Mouse (Mus musculus) midbrain, postnatal 0 days (tissue): Measurements from ENCODE around the gene Calcoco2. TPM values are rescaled to one million over a fixed set of nuclear protein-coding genes. Genes with fewer than 3 reads are reported as not detected.

Experiments
- ATAC-seq: fragments of 200-750 bp; cut with Nextera tagmentation; 2 replicates; pipeline ENCODE4 v1.8.0; 2017; ENCODE audit warnings: moderate number of reproducible peaks, mild to moderate bottlenecking, moderate TSS enrichment, moderate library complexity; ENCODE audit not compliant: low FRiP score
- DNase-seq: peaks from one replicate; pipeline ENCODE4 v3.0.0-alpha.2; 2015; ENCODE audit warnings: low spot score
- H3K27ac ChIP-seq: fragments of 300-500 bp; sonication (generic); 2 replicates; pipeline ENCODE4 v1.5.1; 2014; ENCODE audit warnings: low read depth, mild to moderate bottlenecking, low read length, mixed read lengths
- H3K27me3 ChIP-seq: fragments of 300-500 bp; sonication (generic); 2 replicates; pipeline ENCODE4 v1.6.1; 2014; ENCODE audit warnings: low read length, control low read depth, mixed read lengths; ENCODE audit not compliant: insufficient read depth
- H3K36me3 ChIP-seq: fragments of 300-500 bp; sonication (generic); 2 replicates; pipeline ENCODE4 v1.6.1; 2014; ENCODE audit warnings: low read length, control low read depth, mixed read lengths; ENCODE audit not compliant: insufficient read depth
- H3K4me1 ChIP-seq: fragments of 300-500 bp; sonication (generic); 2 replicates; pipeline ENCODE4 v1.6.1; 2014; ENCODE audit warnings: mild to moderate bottlenecking, control low read depth, antibody characterized with exemption, low read length, mixed read lengths; ENCODE audit not compliant: insufficient read depth
- H3K4me2 ChIP-seq: fragments of 300-500 bp; sonication (generic); 2 replicates; pipeline ENCODE4 v1.6.1; 2014; ENCODE audit warnings: low read depth, mild to moderate bottlenecking, low read length, mixed read lengths; ENCODE audit not compliant: poor library complexity, severe bottlenecking
- H3K4me3 ChIP-seq: fragments of 300-500 bp; sonication (generic); 2 replicates; pipeline ENCODE4 v1.5.1; 2014; ENCODE audit warnings: low read depth, mild to moderate bottlenecking, low read length, moderate library complexity
- H3K9ac ChIP-seq: fragments of 300-500 bp; sonication (generic); replicated peaks from 2 replicates; pipeline ENCODE4 v1.6.1; 2014; ENCODE audit warnings: mild to moderate bottlenecking, low read length, moderate library complexity, mixed read lengths; ENCODE audit not compliant: poor library complexity, severe bottlenecking
- H3K9me3 ChIP-seq: fragments of 300-500 bp; sonication (generic); 2 replicates; pipeline ENCODE4 v1.6.1; 2016; ENCODE audit warnings: low read length, control low read depth
- CTCF ChIP-seq: IDR thresholded peaks from 2 replicates; pipeline ENCODE4 v1.5.1; 2016; ENCODE audit warnings: antibody characterized with exemption, mild to moderate bottlenecking
- WGBS: fragments of 180-500 bp; shearing (Covaris S2); extraction: QIAGEN DNeasy Blood & Tissue Kit; methylation state at CpG from one replicate; pipeline ENCODE4 v1.1.7; 2014; 5-methylcytosine and 5-hydroxymethylcytosine counted together
- polyA plus RNA-seq: library from polyadenylated mRNA; unstranded; fragments of >200 nt; fragmentation: Nextera tagmentation; extraction: Ambion mirVana; gene quantifications from 2 replicates; pipeline ENCODE4 v1.2.1, GENCODE M21; 2015
- total RNA-seq: library from RNA; depleted of rRNA; stranded (reverse); fragments of >200 nt; gene quantifications from 2 replicates; pipeline ENCODE4 v1.2.3, GENCODE M21; 2014

Gene Calcoco2
- total and polyA plus RNA-seq, 2 experiments from 2014 or later, result not detected

DNA sequence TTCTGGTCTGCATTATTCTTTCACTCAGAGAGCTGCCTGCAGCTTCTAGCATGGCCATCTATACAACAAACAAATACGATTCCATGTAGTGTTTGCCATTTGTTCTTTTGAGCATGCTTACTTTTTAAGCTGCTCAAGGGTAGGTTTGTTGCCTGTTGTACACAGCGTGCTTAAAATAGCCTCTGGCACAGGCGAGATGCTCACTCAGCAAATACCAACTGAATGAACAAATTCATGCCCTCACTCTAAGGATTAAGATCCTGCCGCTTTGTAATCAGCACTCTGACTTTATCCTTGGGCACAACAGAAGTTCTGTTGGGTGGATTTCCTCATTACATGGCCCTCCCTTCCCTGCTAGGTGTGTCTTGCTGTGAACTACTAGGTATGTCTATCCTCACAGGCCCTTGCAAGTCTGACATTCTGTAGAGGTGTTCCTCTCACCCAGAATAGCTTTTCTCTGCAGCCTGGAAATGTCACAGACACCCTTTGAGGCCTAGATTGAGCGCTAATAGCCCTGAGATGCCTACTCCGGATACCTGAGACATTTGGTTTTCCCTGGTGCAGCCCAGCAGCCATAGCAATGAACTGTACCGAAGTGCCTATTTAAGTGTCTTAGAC, 19.0 kb downstream of the Calcoco2 start:
- H3K4me3 ChIP-seq, result no peak overlapping the region
- WGBS, result 41% methylated on average over 7 of the region's 7 CpGs
- H3K4me2 ChIP-seq, result no peak overlapping the region
- ATAC-seq (no peak), DNase-seq (no peak)
- no peak for TF ChIP-seq CTCF
- H3K27ac ChIP-seq, result no peak overlapping the region
- H3K9ac ChIP-seq, result no peak overlapping the region
- H3K27me3 ChIP-seq, result no peaks in the 10 kb centered on the region
- H3K4me1 ChIP-seq, result no peaks in the 10 kb centered on the region
- H3K36me3 ChIP-seq, result no peaks in the 10 kb centered on the region
- H3K9me3 ChIP-seq, result no peaks in the 10 kb centered on the region

DNA sequence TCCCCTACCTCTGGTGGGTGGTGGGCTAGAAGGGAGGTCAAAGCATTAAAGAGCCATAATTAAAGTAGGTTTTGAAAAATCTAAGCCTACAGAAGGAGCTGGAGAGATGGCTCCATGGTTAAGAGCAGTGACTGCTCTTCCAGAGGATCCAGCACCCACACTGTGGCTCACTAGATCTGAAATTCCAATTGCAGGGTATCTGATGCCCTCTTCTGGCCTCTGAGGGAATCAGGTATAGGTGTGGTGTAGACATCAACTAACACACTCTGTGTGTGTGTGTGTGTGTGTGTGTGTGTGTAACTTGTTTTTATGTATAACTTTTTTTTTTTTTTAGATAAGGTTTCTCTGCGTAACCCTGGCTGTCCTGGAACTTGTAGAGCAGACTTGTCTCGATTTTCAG, 20.7 kb downstream of the Calcoco2 start:
- ATAC-seq (no peak), DNase-seq (no peak)
- no peak overlapping the region for H3K4me3 ChIP-seq
- H3K36me3 ChIP-seq, result no peaks in the 10 kb centered on the region
- no peaks in the 10 kb centered on the region for H3K27me3 ChIP-seq
- H3K9me3 ChIP-seq, result no peaks in the 10 kb centered on the region
- peak; percentile 51 for TF ChIP-seq CTCF
- H3K4me1 ChIP-seq, result no peaks in the 10 kb centered on the region
- H3K27ac ChIP-seq, result no peak overlapping the region
- H3K9ac ChIP-seq, result no peak overlapping the region
- no peak overlapping the region for H3K4me2 ChIP-seq
- WGBS, result 56% methylated on average over 2 of the region's 2 CpGs

DNA sequence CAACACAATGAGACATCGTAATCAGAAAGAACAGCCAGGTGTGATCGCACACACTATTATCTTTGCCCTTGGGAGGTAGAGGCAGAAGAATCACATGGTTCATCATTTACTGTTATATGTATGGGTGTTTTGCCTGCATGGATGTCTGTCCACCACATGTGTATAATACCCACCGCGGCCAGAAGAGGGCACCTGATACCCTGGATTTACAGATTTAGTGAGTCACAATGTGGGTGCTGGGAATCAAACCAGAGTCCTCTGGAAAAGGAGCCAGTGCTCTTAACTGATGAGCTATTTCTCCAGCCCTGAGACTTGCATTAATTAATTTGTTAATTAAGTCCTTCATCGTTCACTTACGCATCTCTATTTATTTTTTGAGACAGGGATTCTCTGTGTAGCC, 23.8 kb downstream of the Calcoco2 start:
- Histone ChIP-seq H3K4me2 (no peak overlapping the region), H3K36me3 (no peaks in the 10 kb centered on the region), H3K9ac (no peak overlapping the region), H3K4me1 (no peaks in the 10 kb centered on the region), H3K4me3 (no peak overlapping the region), H3K27ac (no peak overlapping the region), H3K9me3 (no peaks in the 10 kb centered on the region), H3K27me3 (no peaks in the 10 kb centered on the region)
- DNase-seq (no peak), ATAC-seq (no peak)
- 93% methylated on average over 6 of the region's 6 CpGs for WGBS
- TF ChIP-seq CTCF, result no peak

DNA sequence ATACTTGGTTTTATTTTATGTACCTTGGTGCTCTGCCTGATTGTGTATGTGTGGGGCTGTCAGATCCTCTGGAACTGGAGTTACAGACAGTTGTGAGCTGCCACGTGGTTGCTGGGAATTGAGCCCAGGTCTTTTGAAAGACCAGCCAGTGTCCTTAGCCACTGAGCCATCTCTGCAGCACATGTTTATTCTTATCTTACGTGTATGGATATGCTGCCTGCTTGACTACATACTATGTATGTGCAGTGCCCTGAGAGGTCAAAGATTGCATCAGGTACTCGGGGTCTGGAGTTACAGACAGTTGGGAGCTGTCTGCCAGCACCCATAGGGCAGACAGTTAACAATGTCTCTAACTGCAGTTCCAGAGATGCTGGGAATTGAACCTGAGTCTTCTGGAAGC, 29.1 kb downstream of the Calcoco2 start:
- no peak for ATAC-seq
- no peak for TF ChIP-seq CTCF
- WGBS, result 69% methylated on average over 3 of the region's 3 CpGs

DNA sequence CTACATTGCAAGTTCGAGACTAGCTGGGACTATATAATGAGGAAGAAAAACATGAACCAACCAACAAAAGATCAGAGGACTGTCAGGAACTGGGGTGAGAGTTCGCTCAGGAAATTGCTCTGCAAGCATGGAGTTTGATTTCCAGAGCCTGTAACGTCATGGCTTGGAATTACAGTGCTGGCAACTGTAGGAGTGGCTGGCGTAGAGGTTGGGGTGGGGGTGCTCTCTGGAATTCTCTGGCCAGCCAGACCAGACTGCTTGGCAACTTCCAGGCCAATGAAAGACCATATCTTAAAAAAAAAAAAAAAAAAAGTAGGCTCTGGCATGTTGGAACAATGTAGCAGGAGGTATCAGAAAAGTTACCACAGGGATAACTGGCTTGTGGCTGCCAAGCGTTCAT, 31.0 kb downstream of the Calcoco2 start:
- 77% methylated on average over 5 of the region's 5 CpGs for WGBS
- H3K9ac ChIP-seq, result no peak overlapping the region
- H3K4me3 ChIP-seq, result no peak overlapping the region
- no peak for TF ChIP-seq CTCF
- no peaks in the 10 kb centered on the region for H3K36me3 ChIP-seq
- no peak for DNase-seq
- no peaks in the 10 kb centered on the region for H3K9me3 ChIP-seq
- H3K4me1 ChIP-seq, result no peaks in the 10 kb centered on the region
- ATAC-seq, result no peak
- no peaks in the 10 kb centered on the region for H3K27me3 ChIP-seq
- H3K4me2 ChIP-seq, result no peak overlapping the region
- no peak overlapping the region for H3K27ac ChIP-seq

More for the DNA sequence above, 29.1 kb downstream of the Calcoco2 start:
- no peak overlapping the region for H3K4me3 ChIP-seq
- H3K4me1 ChIP-seq, result no peaks in the 10 kb centered on the region
- H3K27me3 ChIP-seq, result no peaks in the 10 kb centered on the region
- no peak overlapping the region for H3K4me2 ChIP-seq
- H3K9me3 ChIP-seq, result no peaks in the 10 kb centered on the region
- no peak for DNase-seq
- H3K36me3 ChIP-seq, result no peaks in the 10 kb centered on the region
- H3K27ac ChIP-seq, result no peak overlapping the region
- H3K9ac ChIP-seq, result no peak overlapping the region

DNA sequence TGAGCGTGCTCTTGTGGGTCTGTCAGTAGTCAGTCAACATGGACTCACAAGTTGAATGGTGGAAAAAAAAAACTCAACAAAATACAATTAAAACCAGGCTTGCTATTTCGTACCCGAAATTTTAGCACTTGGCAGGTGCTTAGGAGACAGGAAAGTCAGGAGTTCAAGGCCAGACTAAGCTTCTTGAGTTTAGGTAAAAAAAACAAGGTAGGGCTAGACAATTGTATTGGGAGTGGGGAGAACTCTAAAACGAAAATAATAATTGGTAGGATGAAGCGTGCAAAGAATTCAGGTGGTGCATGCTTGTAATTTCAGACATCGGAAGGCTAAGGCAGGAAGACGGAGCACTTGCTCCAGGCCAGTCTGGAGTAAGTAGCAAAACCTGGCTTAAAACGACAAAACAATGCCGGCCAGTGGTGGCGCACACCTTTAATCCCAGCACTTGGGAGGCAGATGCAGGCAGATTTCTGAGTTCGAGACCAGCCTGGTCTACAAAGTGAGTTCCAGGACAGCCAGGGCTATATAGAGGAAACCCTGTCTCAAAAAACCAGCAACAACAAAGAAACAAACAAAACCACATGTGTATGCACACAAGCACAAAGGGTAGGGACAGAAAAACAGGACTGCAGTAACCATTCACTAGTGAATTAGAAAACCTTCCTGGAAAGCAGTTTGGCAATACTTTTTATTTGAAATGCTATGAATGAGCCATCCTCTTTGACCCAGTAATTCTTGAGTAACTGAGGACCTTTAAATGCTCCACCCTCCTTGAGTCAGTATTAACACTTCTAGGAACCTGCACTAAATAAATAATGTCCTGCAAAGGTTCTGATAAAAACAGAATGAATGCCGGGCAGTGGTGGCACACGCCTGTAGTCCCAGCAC, 35.3 kb downstream of the Calcoco2 start:
- no peak for DNase-seq
- Histone ChIP-seq H3K4me1 (no peaks in the 10 kb centered on the region), H3K27me3 (no peaks in the 10 kb centered on the region), H3K27ac (peak overlapping the region; percentile 84), H3K9ac (0 out of 2 replicates have a peak overlapping the region, but pooled peaks have one; percentile 19), H3K4me2 (peak overlapping the region; percentile 37), H3K4me3 (peak overlapping the region; percentile 25), H3K36me3 (peaks cover 6% of the 10 kb centered on the region), H3K9me3 (no peaks in the 10 kb centered on the region)
- no peak for TF ChIP-seq CTCF
- WGBS, result 70% methylated on average over 13 of the region's 13 CpGs
- ATAC-seq, result no peak
